Mouse (Mus musculus) spleen, adult 2 months (tissue): Measurements from ENCODE around the gene Klhl29.

ENCODE experiments used
- CTCF ChIP-seq: fragments of 200-500 bp; IDR thresholded peaks from 2 replicates; pipeline ENCODE4 v1.5.1; 2011; ENCODE audit warnings: mild to moderate bottlenecking, inconsistent platforms; ENCODE audit not compliant: insufficient read depth, insufficient read length, insufficient replicate concordance; ENCODE audit errors: extremely low read depth
- POLR2A ChIP-seq: fragments of 200-500 bp; IDR thresholded peaks from 2 replicates; pipeline ENCODE4 v1.6.1; 2011; ENCODE audit warnings: low read depth, low read length, inconsistent platforms

- no peak for TF ChIP-seq CTCF
- no peak for TF ChIP-seq POLR2A
Observed at GRCm38 (mm10) chr12:5182165-5182564, 193.3 kb downstream of the Klhl29 start.
